Mouse (Mus musculus): ENCODE data around the gene Nsmce3. TPM values are rescaled to one million over a fixed set of nuclear protein-coding genes. Genes with fewer than 3 reads are reported as not detected.

Gene Nsmce3
- polyA plus RNA-seq, 1 experiment from 2014 or later = 11.3 TPM

- no peaks in the 10 kb centered on the region for H3K36me3 ChIP-seq (ENCODE audit: control insufficient read depth, insufficient read depth, low read length)
- no peak overlapping the region for H3K9ac ChIP-seq (ENCODE audit: low read depth, low read length)
- no peaks in the 10 kb centered on the region for H3K4me1 ChIP-seq (replicated peaks; ENCODE audit: control insufficient read depth, insufficient read depth, low read length)
- ATAC-seq (replicated peaks; ENCODE audit: low FRiP score) = no peak
- H3K4me3 ChIP-seq (ENCODE audit: low read depth, low read length) = no peak overlapping the region
- H3K27me3 ChIP-seq (replicated peaks; ENCODE audit: control insufficient read depth, insufficient read depth, low read length) = no peaks in the 10 kb centered on the region
- no peak for DNase-seq (ENCODE audit: low spot score)
- H3K27ac ChIP-seq (ENCODE audit: low read depth, low read length) = no peak overlapping the region
- 81% methylated on average over 2 of the region's 2 CpGs for WGBS
- H3K4me2 ChIP-seq = no peak overlapping the region
- H3K9me3 ChIP-seq (ENCODE audit: control insufficient read depth, low read length) = no peaks in the 10 kb centered on the region
Observed at GRCm38 (mm10) chr7:64900249-64900648, 27.5 kb upstream of the Nsmce3 start.

GRCm38 (mm10) chr7:64896587-64896986 lies 23.8 kb upstream of the Nsmce3 start:
- H3K4me2 ChIP-seq = no peak overlapping the region
- 73% methylated on average over 6 of the region's 6 CpGs for WGBS
- ATAC-seq (replicated peaks; ENCODE audit: low FRiP score) (no peak), DNase-seq (ENCODE audit: low spot score) (no peak)
- H3K9me3 ChIP-seq (ENCODE audit: control insufficient read depth, low read length) = no peaks in the 10 kb centered on the region
- no peak overlapping the region for H3K9ac ChIP-seq (ENCODE audit: low read depth, low read length)
- no peak overlapping the region for H3K4me3 ChIP-seq (ENCODE audit: low read depth, low read length)
- H3K4me1 ChIP-seq (replicated peaks; ENCODE audit: control insufficient read depth, insufficient read depth, low read length) = no peaks in the 10 kb centered on the region
- no peak overlapping the region for H3K27ac ChIP-seq (ENCODE audit: low read depth, low read length)
- no peaks in the 10 kb centered on the region for H3K36me3 ChIP-seq (ENCODE audit: control insufficient read depth, insufficient read depth, low read length)
- no peaks in the 10 kb centered on the region for H3K27me3 ChIP-seq (replicated peaks; ENCODE audit: control insufficient read depth, insufficient read depth, low read length)

DNA sequence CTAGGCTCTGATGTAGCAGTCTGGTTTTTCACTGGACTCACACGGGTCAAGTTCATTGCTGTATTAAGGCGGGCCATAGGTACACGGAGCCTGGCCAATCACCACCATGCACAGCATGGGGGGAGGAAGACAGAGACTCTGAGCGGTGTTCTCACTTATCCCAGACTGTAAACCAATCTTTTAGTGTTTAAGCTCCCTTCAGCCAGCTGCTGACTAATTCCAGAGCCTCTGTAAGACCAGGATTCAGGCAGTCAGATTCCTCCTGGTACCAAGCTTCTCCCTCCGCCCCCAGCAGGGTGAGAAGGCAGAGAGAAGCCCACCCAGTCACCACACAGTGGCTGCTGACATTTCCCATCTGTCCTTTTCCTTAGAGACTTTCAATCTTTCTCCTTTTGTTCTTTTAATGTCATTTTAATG lies 22.9 kb upstream of the Nsmce3 start:
- DNase-seq (ENCODE audit: low spot score) (no peak), ATAC-seq (replicated peaks; ENCODE audit: low FRiP score) (no peak)
- H3K9ac ChIP-seq (ENCODE audit: low read depth, low read length) = no peak overlapping the region

DNA sequence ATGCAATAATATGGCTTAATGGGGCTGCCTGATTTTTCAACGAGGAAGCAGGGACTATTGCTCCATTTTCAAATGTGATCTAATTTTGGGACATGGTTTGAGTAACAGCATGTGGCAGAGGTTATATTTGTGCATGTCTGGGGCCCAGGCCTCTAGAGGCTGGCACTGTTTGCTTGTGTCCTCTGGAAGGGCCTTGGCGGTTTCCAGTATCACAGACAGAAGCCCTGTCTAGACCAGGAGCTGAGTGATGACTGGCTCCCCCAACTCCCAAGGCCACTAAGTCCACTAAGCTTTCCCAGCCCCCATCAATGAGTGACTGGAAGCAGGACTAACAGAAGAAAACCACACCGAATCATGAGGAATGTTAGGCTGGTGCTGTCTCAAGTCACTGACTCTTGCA lies 18.3 kb upstream of the Nsmce3 start:
- WGBS = 58% methylated on average over 3 of the region's 3 CpGs
- Histone ChIP-seq H3K4me3 (ENCODE audit: low read depth, low read length) (no peak overlapping the region), H3K36me3 (ENCODE audit: control insufficient read depth, insufficient read depth, low read length) (no peaks in the 10 kb centered on the region), H3K27ac (ENCODE audit: low read depth, low read length) (no peak overlapping the region), H3K4me2 (no peak overlapping the region), H3K9ac (ENCODE audit: low read depth, low read length) (no peak overlapping the region), H3K27me3 (replicated peaks; ENCODE audit: control insufficient read depth, insufficient read depth, low read length) (no peaks in the 10 kb centered on the region), H3K4me1 (replicated peaks; ENCODE audit: control insufficient read depth, insufficient read depth, low read length) (no peaks in the 10 kb centered on the region), H3K9me3 (ENCODE audit: control insufficient read depth, low read length) (no peaks in the 10 kb centered on the region)
- DNase-seq (ENCODE audit: low spot score) (no peak), ATAC-seq (replicated peaks; ENCODE audit: low FRiP score) (no peak)

More for the DNA sequence above, 22.9 kb upstream of the Nsmce3 start:
- Histone ChIP-seq H3K4me2 (no peak overlapping the region), H3K4me3 (ENCODE audit: low read depth, low read length) (no peak overlapping the region), H3K27me3 (replicated peaks; ENCODE audit: control insufficient read depth, insufficient read depth, low read length) (no peaks in the 10 kb centered on the region), H3K36me3 (ENCODE audit: control insufficient read depth, insufficient read depth, low read length) (no peaks in the 10 kb centered on the region), H3K27ac (ENCODE audit: low read depth, low read length) (no peak overlapping the region), H3K9me3 (ENCODE audit: control insufficient read depth, low read length) (no peaks in the 10 kb centered on the region), H3K4me1 (replicated peaks; ENCODE audit: control insufficient read depth, insufficient read depth, low read length) (no peaks in the 10 kb centered on the region)
- 50% methylated on average over 5 of the region's 5 CpGs for WGBS

- H3K9ac ChIP-seq (ENCODE audit: low read depth, low read length) = no peak overlapping the region
- no peaks in the 10 kb centered on the region for H3K4me1 ChIP-seq (replicated peaks; ENCODE audit: control insufficient read depth, insufficient read depth, low read length)
- DNase-seq (ENCODE audit: low spot score) (no peak), ATAC-seq (replicated peaks; ENCODE audit: low FRiP score) (no peak)
- no peak overlapping the region for H3K27ac ChIP-seq (ENCODE audit: low read depth, low read length)
- 82% methylated on average over 9 of the region's 9 CpGs for WGBS
- no peaks in the 10 kb centered on the region for H3K9me3 ChIP-seq (ENCODE audit: control insufficient read depth, low read length)
- no peak overlapping the region for H3K4me2 ChIP-seq
- no peak overlapping the region for H3K4me3 ChIP-seq (ENCODE audit: low read depth, low read length)
- H3K36me3 ChIP-seq (ENCODE audit: control insufficient read depth, insufficient read depth, low read length) = no peaks in the 10 kb centered on the region
- no peaks in the 10 kb centered on the region for H3K27me3 ChIP-seq (replicated peaks; ENCODE audit: control insufficient read depth, insufficient read depth, low read length)
Observed at GRCm38 (mm10) chr7:64889919-64890318, 17.1 kb upstream of the Nsmce3 start.

DNA sequence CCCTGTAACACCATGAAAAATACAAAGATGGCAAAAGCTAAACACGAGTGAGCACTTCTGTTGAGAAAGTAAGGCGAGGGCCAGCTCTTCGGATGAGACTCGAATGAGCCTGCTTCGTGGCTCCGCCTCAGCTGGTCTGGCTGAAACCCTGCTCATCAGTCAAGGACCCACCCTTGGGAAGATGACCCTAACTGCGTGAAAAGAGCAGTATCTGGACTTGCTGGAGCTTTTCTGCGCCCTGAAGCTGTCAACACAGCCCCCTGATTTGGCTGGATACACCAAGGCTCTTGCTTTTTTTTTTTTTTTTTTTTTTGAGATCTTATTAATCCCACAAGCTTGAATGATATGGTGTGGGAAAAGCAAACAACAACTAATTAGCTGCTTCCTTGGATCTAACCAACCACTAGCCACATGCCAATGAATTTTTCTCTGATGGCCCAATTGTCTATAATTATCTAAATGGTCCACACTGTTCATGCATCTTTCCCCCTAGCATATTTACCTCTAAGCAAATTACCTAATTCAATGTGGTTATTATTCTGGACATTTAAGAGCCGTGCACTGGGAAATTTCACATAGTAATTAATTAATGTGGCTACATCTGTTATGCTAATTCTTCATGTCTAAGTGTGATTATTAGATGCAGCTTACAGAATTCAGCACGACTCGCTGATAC lies 11.5 kb upstream of the Nsmce3 start:
- H3K4me1 ChIP-seq (replicated peaks; ENCODE audit: control insufficient read depth, insufficient read depth, low read length) = no peaks in the 10 kb centered on the region
- no peak overlapping the region for H3K27ac ChIP-seq (ENCODE audit: low read depth, low read length)
- no peaks in the 10 kb centered on the region for H3K36me3 ChIP-seq (ENCODE audit: control insufficient read depth, insufficient read depth, low read length)
- H3K9ac ChIP-seq (ENCODE audit: low read depth, low read length) = no peak overlapping the region
- ATAC-seq (replicated peaks; ENCODE audit: low FRiP score) (no peak), DNase-seq (ENCODE audit: low spot score) (no peak)
- 66% methylated on average over 11 of the region's 11 CpGs for WGBS
- no peak overlapping the region for H3K4me2 ChIP-seq
- H3K9me3 ChIP-seq (ENCODE audit: control insufficient read depth, low read length) = no peaks in the 10 kb centered on the region
- no peak overlapping the region for H3K4me3 ChIP-seq (ENCODE audit: low read depth, low read length)
- no peaks in the 10 kb centered on the region for H3K27me3 ChIP-seq (replicated peaks; ENCODE audit: control insufficient read depth, insufficient read depth, low read length)

DNA sequence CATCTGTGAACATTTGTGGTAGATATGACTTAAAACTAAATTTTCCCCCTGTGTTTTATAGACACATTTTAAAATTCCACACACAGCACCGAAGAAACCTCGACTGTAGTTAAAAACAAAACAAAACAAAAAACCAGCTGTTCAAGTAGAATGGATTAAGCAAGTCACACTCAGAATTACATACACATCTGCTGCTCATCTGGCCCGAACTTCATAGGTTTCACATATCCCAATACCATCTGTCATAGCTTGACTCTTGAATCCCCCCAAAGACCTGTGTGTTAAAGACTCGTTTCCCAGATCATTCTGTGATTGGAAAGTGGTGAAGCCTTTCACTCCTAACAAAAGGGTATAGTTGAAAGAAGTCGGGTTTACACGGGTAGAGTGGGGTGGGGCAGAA lies 9.4 kb upstream of the Nsmce3 start:
- no peak overlapping the region for H3K4me3 ChIP-seq (ENCODE audit: low read depth, low read length)
- no peaks in the 10 kb centered on the region for H3K9me3 ChIP-seq (ENCODE audit: control insufficient read depth, low read length)
- ATAC-seq (replicated peaks; ENCODE audit: low FRiP score) (no peak), DNase-seq (ENCODE audit: low spot score) (no peak)
- no peak overlapping the region for H3K27ac ChIP-seq (ENCODE audit: low read depth, low read length)
- whole genome bisulfite sequencing = 76% methylated on average over 6 of the region's 6 CpGs
- H3K36me3 ChIP-seq (ENCODE audit: control insufficient read depth, insufficient read depth, low read length) = no peaks in the 10 kb centered on the region
- no peak overlapping the region for H3K9ac ChIP-seq (ENCODE audit: low read depth, low read length)
- no peaks in the 10 kb centered on the region for H3K27me3 ChIP-seq (replicated peaks; ENCODE audit: control insufficient read depth, insufficient read depth, low read length)
- no peaks in the 10 kb centered on the region for H3K4me1 ChIP-seq (replicated peaks; ENCODE audit: control insufficient read depth, insufficient read depth, low read length)
- no peak overlapping the region for H3K4me2 ChIP-seq

GRCm38 (mm10) chr7:64881387-64881786 lies 8.6 kb upstream of the Nsmce3 start:
- Histone ChIP-seq H3K4me2 (no peak overlapping the region), H3K36me3 (ENCODE audit: control insufficient read depth, insufficient read depth, low read length) (no peaks in the 10 kb centered on the region), H3K4me1 (replicated peaks; ENCODE audit: control insufficient read depth, insufficient read depth, low read length) (no peaks in the 10 kb centered on the region), H3K9me3 (ENCODE audit: control insufficient read depth, low read length) (no peaks in the 10 kb centered on the region), H3K27ac (ENCODE audit: low read depth, low read length) (no peak overlapping the region), H3K9ac (ENCODE audit: low read depth, low read length) (no peak overlapping the region), H3K27me3 (replicated peaks; ENCODE audit: control insufficient read depth, insufficient read depth, low read length) (no peaks in the 10 kb centered on the region), H3K4me3 (ENCODE audit: low read depth, low read length) (no peak overlapping the region)
- DNase-seq (ENCODE audit: low spot score) (no peak), ATAC-seq (replicated peaks; ENCODE audit: low FRiP score) (no peak)
- WGBS = 62% methylated on average over 7 of the region's 7 CpGs

- Histone ChIP-seq H3K9ac (ENCODE audit: low read depth, low read length) (no peak overlapping the region), H3K4me2 (no peak overlapping the region), H3K27ac (ENCODE audit: low read depth, low read length) (no peak overlapping the region), H3K9me3 (ENCODE audit: control insufficient read depth, low read length) (no peaks in the 10 kb centered on the region), H3K4me1 (replicated peaks; ENCODE audit: control insufficient read depth, insufficient read depth, low read length) (no peaks in the 10 kb centered on the region), H3K36me3 (ENCODE audit: control insufficient read depth, insufficient read depth, low read length) (no peaks in the 10 kb centered on the region), H3K4me3 (ENCODE audit: low read depth, low read length) (no peak overlapping the region), H3K27me3 (replicated peaks; ENCODE audit: control insufficient read depth, insufficient read depth, low read length) (no peaks in the 10 kb centered on the region)
- WGBS = 75% methylated on average over 5 of the region's 5 CpGs
- no peak for ATAC-seq (replicated peaks; ENCODE audit: low FRiP score)
- no peak for DNase-seq (ENCODE audit: low spot score)
Observed at GRCm38 (mm10) chr7:64880415-64880814, 7.6 kb upstream of the Nsmce3 start.
